Mouse (Mus musculus): ENCODE measurements around the gene Lurap1.
A peak's percentile ranks its signal among the peaks of the same experiment; 100 is the strongest.

Lurap1 gene

GRCm38 (mm10) chr4:116159912-116160311 lies 8.8 kb upstream of the Lurap1 start:
- peak in 1 of 2 experiments; percentile 53 for DNase-seq

GRCm38 (mm10) chr4:116157882-116158281 lies 6.7 kb upstream of the Lurap1 start:
- no peak for DNase-seq

- no peak for DNase-seq
These were observed 1.6 kb upstream of the Lurap1 start for GRCm38 (mm10) chr4:116152702-116153101.

- no peak for DNase-seq
These were observed 296 bp downstream of the Lurap1 start for GRCm38 (mm10) chr4:116150862-116151221.

- DNase-seq = peak; percentile 80 to 86
These were observed 829 bp downstream of the Lurap1 start for GRCm38 (mm10) chr4:116150156-116150861.

- DNase-seq = no peak
These were observed 1.4 kb downstream of the Lurap1 start for GRCm38 (mm10) chr4:116149812-116150155.

- peak; percentile 75 for DNase-seq
These were observed 7.0 kb downstream of the Lurap1 start for GRCm38 (mm10) chr4:116143891-116144717.

- peak; percentile 28 to 40 for DNase-seq
These were observed 7.8 kb downstream of the Lurap1 start for GRCm38 (mm10) chr4:116143317-116143811.

GRCm38 (mm10) chr4:116142269-116142668 lies 8.9 kb downstream of the Lurap1 start:
- no peak for DNase-seq

- DNase-seq = no peak
These were observed 9.4 kb downstream of the Lurap1 start for GRCm38 (mm10) chr4:116141736-116142135.

GRCm38 (mm10) chr4:116140801-116141574 lies 10.2 kb downstream of the Lurap1 start:
- DNase-seq = no peak

- DNase-seq = no peak
These were observed 13.6 kb downstream of the Lurap1 start for GRCm38 (mm10) chr4:116137421-116137996.

GRCm38 (mm10) chr4:116134990-116135389 lies 16.1 kb downstream of the Lurap1 start:
- peak in 1 of 2 experiments; percentile 31 for DNase-seq

GRCm38 (mm10) chr4:116133126-116133525 lies 18.0 kb downstream of the Lurap1 start:
- DNase-seq = no peak

- no peak for DNase-seq
These were observed 23.2 kb downstream of the Lurap1 start for GRCm38 (mm10) chr4:116127956-116128355.

GRCm38 (mm10) chr4:116125803-116126386 lies 25.2 kb downstream of the Lurap1 start:
- DNase-seq = no peak

GRCm38 (mm10) chr4:116123602-116124519 lies 27.3 kb downstream of the Lurap1 start, which contains the start of the genes Rad54l and Pomgnt1:
Gene Rad54l, minus strand, starts transcription at chr4:116123690.
Gene Pomgnt1, plus strand, starts transcription at chr4:116123840.
- DNase-seq = peak; percentile 88 to 91

- no peak for DNase-seq
These were observed 28.4 kb downstream of the Lurap1 start for GRCm38 (mm10) chr4:116122762-116123161.

- DNase-seq = no peak
These were observed 39.7 kb downstream of the Lurap1 start for GRCm38 (mm10) chr4:116111486-116111885.

GRCm38 (mm10) chr4:116110695-116111094 lies 40.4 kb downstream of the Lurap1 start:
- DNase-seq = no peak

- DNase-seq = no peak
These were observed 45.9 kb downstream of the Lurap1 start for GRCm38 (mm10) chr4:116105278-116105677.
